Mouse (Mus musculus): Measurements from ENCODE around the gene Polr2j.

DNA sequence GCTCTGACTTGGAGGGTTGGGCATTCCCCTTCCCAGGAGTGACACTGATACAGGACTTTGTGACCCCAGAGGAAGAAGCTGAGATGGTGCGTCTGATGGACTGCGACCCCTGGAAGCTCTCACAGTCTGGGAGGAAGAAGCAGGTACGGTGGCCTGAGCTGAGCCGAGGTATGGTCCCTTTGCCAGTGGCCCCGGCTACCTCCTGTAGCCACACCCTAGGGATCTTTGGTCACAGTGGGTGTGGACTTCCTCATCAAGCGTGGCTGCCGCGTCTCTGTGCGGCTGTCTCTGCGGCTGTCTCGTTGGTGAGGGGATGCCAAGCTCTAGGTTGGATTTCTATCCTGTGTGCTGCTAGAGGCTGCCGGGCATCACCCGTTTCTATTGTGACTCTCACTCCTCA, 23.0 kb downstream of the Polr2j start:
- TF ChIP-seq SRF (IDR thresholded peaks at IDR 0.05; ENCODE audit: control insufficient read depth, insufficient read length, low read depth): no peak
- TF ChIP-seq TCF12 (IDR thresholded peaks at IDR 0.05; ENCODE audit: insufficient read depth, poor library complexity, severe bottlenecking): no peak
- TF ChIP-seq POLR2A (IDR thresholded peaks at IDR 0.05; ENCODE audit: insufficient read length, low read depth): no peak
- no peak for TF ChIP-seq MYOD1 (IDR thresholded peaks at IDR 0.05; ENCODE audit: control insufficient read depth in 1 of 3, insufficient read length in 2 of 3, low read depth in 2 of 3)
- no peak for TF ChIP-seq REST (IDR thresholded peaks at IDR 0.05; ENCODE audit: insufficient read depth, insufficient read length)
- no peak for TF ChIP-seq MYOG (IDR thresholded peaks at IDR 0.05; ENCODE audit: control insufficient read depth in 1 of 3, insufficient read depth in 1 of 3, insufficient read length in 2 of 3, low read depth in 2 of 3)
